Mouse (Mus musculus): ENCODE measurements around the gene Ablim1.

GRCm38 (mm10) chr19:57052016-57052415 lies 262.7 kb downstream of the Ablim1 start:
- no peak for TF ChIP-seq CTCF (IDR thresholded peaks at IDR 0.05; ENCODE audit: control insufficient read depth, insufficient read depth, insufficient read length)
- TF ChIP-seq MAX (IDR thresholded peaks at IDR 0.05), result no peak
- TF ChIP-seq MYOG (IDR thresholded peaks at IDR 0.05; ENCODE audit: control insufficient read depth, extremely low read depth, insufficient read length), result no peak
- no peak for TF ChIP-seq MYOD1 (IDR thresholded peaks at IDR 0.05; ENCODE audit: control insufficient read depth, insufficient read length, low read depth)

Measured in C2C12 (cell line).